9 mouse cellular contexts compared by ENCODE assay signal in genomic region chr9:26733206-26733891, GRCm38 (mm10). TPM values are rescaled to one million over a fixed set of nuclear protein-coding genes. Genes with fewer than 3 reads are reported as not detected.
A peak's percentile ranks its signal among the peaks of the same experiment; 100 is the strongest.
DNase-seq lines count a peak whose midpoint lies in the region; TF ChIP-seq lines count a peak whose summit lies in the region.
"Had no signal": no experiment of that assay in that cellular context is flagged by ENCODE, and none has a peak within 500 bp of the region (broad histone marks: within the 10 kb centered on the region; RNA-seq: fewer than 3 reads in every experiment).

TSS of gene B3gat1 (plus strand) at chr9:26733728.

- no peak for TF ChIP-seq CTCF in olfactory bulb, adult 2 months (IDR thresholded peaks at IDR 0.05; ENCODE audit: insufficient read depth, low read depth, low read length)

- H3K27ac ChIP-seq in olfactory bulb, adult 2 months (ENCODE audit: insufficient read depth, low read depth, low read length): peak within 1 kb of the TSS; percentile 66

- 6% methylated on average over 64 of the region's 65 CpGs for WGBS in olfactory bulb, adult 2 months

- peak within 1 kb of the TSS; percentile 83 for H3K4me3 ChIP-seq in olfactory bulb, adult 2 months (ENCODE audit: insufficient read depth, low read depth, low read length)
- H3K4me3 ChIP-seq: myocyte had no signal

- no peak for TF ChIP-seq POLR2A in olfactory bulb, adult 2 months (IDR thresholded peaks at IDR 0.05; ENCODE audit: insufficient read depth, low read depth, low read length)

- intact Hi-C loops in left cerebral cortex, postnatal 36 days (cut with DNase I): no loop called here

- peaks cover 9% of the 10 kb centered on the region for H3K4me1 ChIP-seq in olfactory bulb, adult 2 months (ENCODE audit: control insufficient read depth, insufficient read depth, low read length)

- peak; percentile 65 for DNase-seq in layer of hippocampus, adult 11-12 months (ENCODE audit: low spot score)
- DNase-seq in layer of hippocampus, adult 9-10 months (ENCODE audit: low spot score): no peak
- DNase-seq in cerebellum, postnatal 4 days (ENCODE audit: low spot score in 2 of 2): peak; percentile 48 to 75
- DNase-seq in frontal cortex, postnatal 14 days (ENCODE audit: low spot score in 2 of 2): peak; percentile 45 to 53
- DNase-seq in left cerebral cortex, postnatal 36 days (ENCODE audit: low spot score in 2 of 2): peak; percentile 60 to 68
- no peak for DNase-seq in thymus, postnatal 10 days (ENCODE audit: low spot score in 2 of 2)
- DNase-seq in lung, postnatal 25 days (ENCODE audit: low spot score): no peak

RNA-seq across cellular contexts. Expression of gene B3gat1, which starts in this region (rescaled TPM):
- 100 to 1,000 TPM; 210 to 227 TPM for total RNA-seq in left cerebral cortex, postnatal 36 days (2021)
- polyA plus RNA-seq in olfactory bulb, adult 2 months (2012; ENCODE audit: insufficient read depth, insufficient read length, low replicate concordance, missing spikeins): not detected in 2 replicates
- polyA plus RNA-seq: myocyte had no signal

Comparison
In these comparisons a context has a peak if more than half of its experiments do, and no peak if none do; other contexts are left out.
1. DNase-seq: peak in layer of hippocampus, adult 11-12 months (single experiment), cerebellum, postnatal 4 days (2 of 2), frontal cortex, postnatal 14 days (2 of 2) and left cerebral cortex, postnatal 36 days (2 of 2); none in layer of hippocampus, adult 9-10 months (single experiment), thymus, postnatal 10 days (0 of 2) and lung, postnatal 25 days (single experiment).